Mouse (Mus musculus) MEL (cell line): ENCODE measurements at regions not wholly inside any gene's neighbourhood (a gene's known extent, or its start where the extent isn't known, plus 50 kb on each side); places are given as distances from the start of the nearest gene placed in this dataset.

ENCODE experiments used
- DNase-seq: peaks from one replicate; pipeline ENCODE4 v3.0.0; 2011; ENCODE audit warnings: low read depth, low spot score
- H3K27ac ChIP-seq: 2 replicates; pipeline ENCODE4 v1.5.1; 2012; ENCODE audit warnings: low read depth, mild to moderate bottlenecking, control low read depth, low read length, moderate library complexity; ENCODE audit not compliant: control insufficient read depth
- H3K27me3 ChIP-seq, 2 experiments: fragments of 150-350 bp in 1 of 2; sonication (generic) in 1 of 2; 2 replicates each; pipeline ENCODE4 v1.6.1; 2012; ENCODE audit warnings: low read length in 2 of 2, mild to moderate bottlenecking in 2 of 2, improper control_type of control experiment in 1 of 2, moderate library complexity in 1 of 2; ENCODE audit not compliant: insufficient read depth in 2 of 2, control insufficient read depth in 1 of 2
- H3K36me3 ChIP-seq, 2 experiments: 2 replicates each; pipeline ENCODE4 v1.6.1; 2012 to 2014; ENCODE audit warnings: low read length in 2 of 2, improper control_type of control experiment in 1 of 2, inconsistent platforms in 1 of 2, mild to moderate bottlenecking in 1 of 2; ENCODE audit not compliant: insufficient read depth in 2 of 2, control insufficient read depth in 1 of 2
- H3K4me1 ChIP-seq, 2 experiments: fragments of 150-350 bp in 1 of 2; sonication (generic) in 1 of 2; 2 replicates each; pipeline ENCODE4 v1.6.1; 2012; ENCODE audit warnings: low read length in 2 of 2, improper control_type of control experiment in 1 of 2, mild to moderate bottlenecking in 1 of 2; ENCODE audit not compliant: insufficient read depth in 2 of 2, control insufficient read depth in 1 of 2
- H3K4me3 ChIP-seq, 2 experiments: fragments of 150-350 bp in 1 of 2; sonication (generic) in 1 of 2; 2 replicates each; pipeline ENCODE4 v1.5.1; 2012; ENCODE audit warnings: low read depth in 2 of 2, low read length in 2 of 2, mild to moderate bottlenecking in 2 of 2, moderate library complexity in 2 of 2, control low read depth in 1 of 2, improper control_type of control experiment in 1 of 2; ENCODE audit not compliant: control insufficient read depth in 1 of 2, insufficient read depth in 1 of 2
- H3K79me2 ChIP-seq: 2 replicates; pipeline ENCODE4 v1.6.1; 2012; ENCODE audit warnings: mild to moderate bottlenecking, low read length, moderate library complexity; ENCODE audit not compliant: control insufficient read depth, poor library complexity, insufficient read depth
- H3K9ac ChIP-seq: 2 replicates; pipeline ENCODE4 v1.6.1; 2012; ENCODE audit warnings: low read depth, mild to moderate bottlenecking, control low read depth, low read length, moderate library complexity; ENCODE audit not compliant: control insufficient read depth, poor library complexity, severe bottlenecking
- H3K9me3 ChIP-seq: fragments of 150-350 bp; sonication (generic); replicated peaks from 2 replicates; pipeline ENCODE4 v1.6.1; 2012; ENCODE audit warnings: mild to moderate bottlenecking, low read length, improper control_type of control experiment, moderate library complexity; ENCODE audit not compliant: insufficient read depth
- BHLHE40 ChIP-seq: IDR thresholded peaks from 2 replicates; pipeline ENCODE4 v1.6.1; 2012; ENCODE audit warnings: low read depth, mild to moderate bottlenecking, inconsistent platforms, low read length, improper control_type of control experiment, borderline replicate concordance
- CTCF ChIP-seq, 3 experiments: IDR thresholded peaks in 2 of 3; conservative IDR thresholded peaks in 1 of 3; 2 replicates each; pipeline ENCODE4 v1.5.1; 2011 to 2012; ENCODE audit warnings: low read length in 3 of 3, low read depth in 2 of 3, mild to moderate bottlenecking in 2 of 3, improper control_type of control experiment in 1 of 3, inconsistent platforms in 1 of 3, mixed read lengths in 1 of 3, moderate library complexity in 1 of 3; ENCODE audit not compliant: control insufficient read depth in 1 of 3, insufficient read depth in 1 of 3, poor library complexity in 1 of 3, severe bottlenecking in 1 of 3
- E2F4 ChIP-seq: IDR thresholded peaks from 2 replicates; pipeline ENCODE4 v1.6.1; 2011; ENCODE audit warnings: low read depth, low read length, improper control_type of control experiment, borderline replicate concordance
- ETS1 ChIP-seq: IDR thresholded peaks from 2 replicates; pipeline ENCODE4 v1.6.1; 2012; ENCODE audit warnings: low read depth, mild to moderate bottlenecking, inconsistent platforms, low read length, improper control_type of control experiment, moderate library complexity
- GABPA ChIP-seq: IDR thresholded peaks from 2 replicates; pipeline ENCODE4 v1.6.1; 2012; ENCODE audit warnings: low read depth, mild to moderate bottlenecking, inconsistent platforms, low read length, improper control_type of control experiment, moderate library complexity
- GATA1 ChIP-seq: IDR thresholded peaks from 2 replicates; pipeline ENCODE4 v1.6.1; 2011; ENCODE audit warnings: low read depth, low read length, improper control_type of control experiment
- HCFC1 ChIP-seq: IDR thresholded peaks from 2 replicates; pipeline ENCODE4 v1.6.1; 2012; ENCODE audit warnings: low read depth, mild to moderate bottlenecking, inconsistent platforms, low read length, improper control_type of control experiment, moderate library complexity
- KAT2A ChIP-seq: conservative IDR thresholded peaks from 2 replicates; pipeline ENCODE4 v1.6.1; 2012; ENCODE audit warnings: low read depth, low read length, improper control_type of control experiment, inconsistent platforms
- MAZ ChIP-seq: IDR thresholded peaks from 2 replicates; pipeline ENCODE4 v1.6.1; 2012; ENCODE audit warnings: low read depth, mild to moderate bottlenecking, inconsistent platforms, low read length, improper control_type of control experiment
- MXI1 ChIP-seq: IDR thresholded peaks from 2 replicates; pipeline ENCODE4 v1.6.1; 2011; ENCODE audit warnings: mild to moderate bottlenecking, low read depth, low read length, improper control_type of control experiment
- MYC ChIP-seq: IDR thresholded peaks from 2 replicates; pipeline ENCODE4 v1.6.1; 2011; ENCODE audit warnings: low read depth, mild to moderate bottlenecking, low read length, improper control_type of control experiment, moderate library complexity
- NELFE ChIP-seq: IDR thresholded peaks from 2 replicates; pipeline ENCODE4 v1.6.1; 2011; ENCODE audit warnings: low read depth, low read length, improper control_type of control experiment
- NRF1 ChIP-seq: IDR thresholded peaks from 2 replicates; pipeline ENCODE4 v1.6.1; 2014; ENCODE audit warnings: low read depth, mild to moderate bottlenecking, inconsistent platforms, low read length, improper control_type of control experiment, moderate library complexity; ENCODE audit not compliant: poor library complexity, insufficient read depth, severe bottlenecking
- POLR2AphosphoS2 ChIP-seq: IDR thresholded peaks from 2 replicates; pipeline ENCODE4 v1.6.1; 2011; ENCODE audit warnings: low read length, improper control_type of control experiment
- RAD21 ChIP-seq: IDR thresholded peaks from 2 replicates; pipeline ENCODE4 v1.6.1; 2011; ENCODE audit warnings: mild to moderate bottlenecking, low read depth, low read length, improper control_type of control experiment
- RCOR1 ChIP-seq: IDR thresholded peaks from 2 replicates; pipeline ENCODE4 v1.6.1; 2012; ENCODE audit warnings: low read depth, mild to moderate bottlenecking, inconsistent platforms, low read length, improper control_type of control experiment
- TAL1 ChIP-seq: IDR thresholded peaks from 2 replicates; pipeline ENCODE4 v1.6.1; 2012; ENCODE audit warnings: mild to moderate bottlenecking, inconsistent platforms, low read length, moderate library complexity, mixed read lengths
- TCF12 ChIP-seq: IDR thresholded peaks from 2 replicates; pipeline ENCODE4 v1.6.1; 2014; ENCODE audit warnings: low read depth, mild to moderate bottlenecking, inconsistent platforms, low read length, improper control_type of control experiment, moderate library complexity
- ZKSCAN1 ChIP-seq: IDR thresholded peaks from 2 replicates; pipeline ENCODE4 v1.6.1; 2012; ENCODE audit warnings: low read depth, mild to moderate bottlenecking, inconsistent platforms, low read length, improper control_type of control experiment, moderate library complexity
- ZNF384 ChIP-seq: IDR thresholded peaks from 2 replicates; pipeline ENCODE4 v1.6.1; 2012; ENCODE audit warnings: low read depth, mild to moderate bottlenecking, inconsistent platforms, low read length, improper control_type of control experiment

DNA sequence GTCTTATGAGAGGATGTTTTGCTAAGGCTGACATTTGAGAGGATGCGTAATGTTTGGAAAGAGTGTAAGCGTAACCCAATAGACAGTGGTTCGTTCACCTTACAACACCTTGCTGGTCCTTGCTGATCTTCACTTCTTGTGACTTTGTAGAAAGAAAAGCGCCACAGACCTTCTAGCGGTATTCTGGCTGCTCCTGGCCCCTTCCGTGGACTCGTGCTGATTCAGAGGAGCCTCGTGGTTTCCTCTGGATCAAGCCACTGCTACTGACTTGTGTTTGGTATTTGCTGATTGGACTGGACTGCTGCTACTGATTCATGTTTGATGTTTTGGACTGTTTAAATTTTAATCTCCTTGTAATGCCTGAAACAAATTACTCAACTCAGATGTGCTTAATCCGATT is 174.1 kb upstream of the Hmga2 start:
- DNase-seq, result no peak
- no peak overlapping the region for H3K4me3 ChIP-seq
- no peak overlapping the region for H3K9ac ChIP-seq
- H3K27me3 ChIP-seq, result no peaks in the 10 kb centered on the region
- H3K36me3 ChIP-seq, result no peaks in the 10 kb centered on the region
- no peaks in the 10 kb centered on the region for H3K9me3 ChIP-seq
- H3K4me1 ChIP-seq, result no peaks in the 10 kb centered on the region
- no peak overlapping the region for H3K27ac ChIP-seq
- TF ChIP-seq ETS1 (no peak), ZKSCAN1 (no peak), NRF1 (no peak), KAT2A (no peak), TAL1 (no peak), MYC (no peak), ZNF384 (no peak), E2F4 (no peak), MAZ (no peak), RCOR1 (no peak), GATA1 (no peak), HCFC1 (no peak), MXI1 (no peak), BHLHE40 (no peak), CTCF (IDR thresholded peaks at IDR 0.05 in 2 of 3, conservative IDR thresholded peaks at IDR 0.05 in 1 of 3; ENCODE audit: control insufficient read depth in 1 of 3, insufficient read depth in 1 of 3, low read depth in 2 of 3, low read length in 3 of 3, poor library complexity in 1 of 3, severe bottlenecking in 1 of 3) (no peak), RAD21 (no peak), GABPA (no peak), TCF12 (no peak)
- TF ChIP-seq, all 39 proteins: peak for 0
- no peaks in the 10 kb centered on the region for H3K79me2 ChIP-seq

DNA sequence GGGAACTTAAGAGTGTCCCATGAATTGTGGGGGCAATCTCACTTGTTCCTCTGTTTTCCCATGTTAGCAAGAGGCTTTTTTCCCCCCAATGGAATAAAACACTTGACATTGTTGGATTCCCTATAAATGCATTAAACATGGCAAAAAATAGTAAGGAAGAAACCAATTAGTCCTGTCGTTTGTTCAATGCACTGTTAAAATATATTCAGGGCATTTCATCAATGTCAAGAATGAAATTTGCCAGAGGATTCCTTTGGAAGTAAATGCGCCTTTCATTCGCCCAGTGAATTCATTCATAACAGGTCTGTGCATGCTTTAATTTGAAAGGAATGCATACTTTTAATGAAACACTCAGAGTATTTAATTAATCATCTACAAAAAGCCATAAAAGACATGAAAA is 172.5 kb upstream of the Hmga2 start:
- H3K27me3 ChIP-seq, result no peaks in the 10 kb centered on the region
- no peaks in the 10 kb centered on the region for H3K9me3 ChIP-seq
- H3K79me2 ChIP-seq, result no peaks in the 10 kb centered on the region
- H3K27ac ChIP-seq, result no peak overlapping the region
- no peak for DNase-seq
- H3K9ac ChIP-seq, result no peak overlapping the region
- H3K4me1 ChIP-seq, result no peaks in the 10 kb centered on the region
- TF ChIP-seq NELFE (no peak), POLR2AphosphoS2 (no peak)
- no peak overlapping the region for H3K4me3 ChIP-seq
- H3K36me3 ChIP-seq, result no peaks in the 10 kb centered on the region
